Mouse (Mus musculus): ENCODE data around the gene C1qtnf9.

- TF ChIP-seq ZC3H11A (IDR thresholded peaks at IDR 0.05; ENCODE audit: borderline replicate concordance, low read depth, low read length) = no peak
- TF ChIP-seq MAFK (IDR thresholded peaks at IDR 0.05; ENCODE audit: insufficient read depth, low read depth, low read length) = no peak
Observed at GRCm38 (mm10) chr14:60757265-60757664, 10.7 kb upstream of the C1qtnf9 start.
